Mouse (Mus musculus) hindbrain, embryonic 10.5 days (tissue): ENCODE results near the gene Psma5. TPM values are rescaled to one million over a fixed set of nuclear protein-coding genes. Genes with fewer than 3 reads are reported as not detected.

Experiments used
- DNase-seq: peaks from one replicate; pipeline ENCODE4 v3.0.0-alpha.2; 2017; ENCODE audit warnings: low spot score
- H3K27ac ChIP-seq: fragments of 300-500 bp; sonication (generic); 2 replicates; pipeline ENCODE4 v1.5.1; 2016; ENCODE audit warnings: mild to moderate bottlenecking, moderate library complexity
- H3K27me3 ChIP-seq: fragments of 300-500 bp; sonication (generic); 2 replicates; pipeline ENCODE4 v1.6.1; 2016; ENCODE audit warnings: mild to moderate bottlenecking; ENCODE audit not compliant: poor library complexity, insufficient read depth, severe bottlenecking
- H3K36me3 ChIP-seq: fragments of 300-500 bp; sonication (generic); 2 replicates; pipeline ENCODE4 v1.6.1; 2016; ENCODE audit warnings: mild to moderate bottlenecking, moderate library complexity
- H3K4me1 ChIP-seq: fragments of 300-500 bp; sonication (generic); replicated peaks from 2 replicates; pipeline ENCODE4 v1.6.1; 2016; ENCODE audit warnings: mild to moderate bottlenecking
- H3K4me3 ChIP-seq: fragments of 300-500 bp; sonication (generic); 2 replicates; pipeline ENCODE4 v1.5.1; 2016; ENCODE audit warnings: mild to moderate bottlenecking, moderate library complexity
- H3K9me3 ChIP-seq: fragments of 300-500 bp; sonication (generic); 2 replicates; pipeline ENCODE4 v1.6.1; 2016; ENCODE audit warnings: mild to moderate bottlenecking, moderate library complexity
- WGBS: fragments of 180-500 bp; shearing (Covaris S2); methylation state at CpG from one replicate; pipeline ENCODE4 v1.1.7; 2016; 5-methylcytosine and 5-hydroxymethylcytosine counted together
- polyA plus RNA-seq: library from polyadenylated mRNA; unstranded; fragments of >200 nt; fragmentation: Nextera tagmentation; extraction: Ambion mirVana; gene quantifications from 2 replicates; pipeline ENCODE4 v1.2.1, GENCODE M21; 2016

The Psma5 gene
- 296 and 335 TPM in 2 replicates for polyA plus RNA-seq

GRCm38 (mm10) chr3:108256719-108257637 lies at the start of gene Psma5:
Gene Psma5, plus strand, starts transcription at chr3:108256926.
- Histone ChIP-seq H3K27ac (peak within 1 kb of the TSS; percentile 85), H3K36me3 (peaks cover 3% of the 10 kb centered on the region), H3K27me3 (no peaks in the 10 kb centered on the region), H3K4me3 (peak within 1 kb of the TSS; percentile 97), H3K4me1 (peaks cover 32% of the 10 kb centered on the region), H3K9me3 (no peaks in the 10 kb centered on the region)
- DNase-seq, result peak; percentile 97
- WGBS, result under 1% methylated on average over 79 of the region's 79 CpGs

GRCm38 (mm10) chr3:108209001-108209400 lies 47.7 kb upstream of the Psma5 start:
- Histone ChIP-seq H3K9me3 (no peaks in the 10 kb centered on the region), H3K36me3 (peaks cover 45% of the 10 kb centered on the region), H3K4me1 (peaks cover 31% of the 10 kb centered on the region), H3K27me3 (no peaks in the 10 kb centered on the region), H3K4me3 (peak overlapping the region; percentile 76), H3K27ac (peak overlapping the region; percentile 99)
- WGBS, result 74% methylated on average over 3 of the region's 3 CpGs
- DNase-seq, result no peak

GRCm38 (mm10) chr3:108209536-108209935 lies 47.2 kb upstream of the Psma5 start:
- DNase-seq, result no peak

GRCm38 (mm10) chr3:108209946-108210770 lies 46.6 kb upstream of the Psma5 start:
- under 1% methylated on average over 72 of the region's 72 CpGs for WGBS
- Histone ChIP-seq H3K27ac (peak overlapping the region; percentile 99), H3K27me3 (no peaks in the 10 kb centered on the region), H3K36me3 (peaks cover 34% of the 10 kb centered on the region), H3K4me1 (peaks cover 31% of the 10 kb centered on the region), H3K4me3 (peak overlapping the region; percentile 76), H3K9me3 (no peaks in the 10 kb centered on the region)
- DNase-seq, result peak; percentile 95

More at GRCm38 (mm10) chr3:108209536-108209935, 47.2 kb upstream of the Psma5 start:
- H3K27ac ChIP-seq, result peak overlapping the region; percentile 99
- no peaks in the 10 kb centered on the region for H3K27me3 ChIP-seq
- H3K9me3 ChIP-seq, result no peaks in the 10 kb centered on the region
- H3K4me1 ChIP-seq, result peaks cover 31% of the 10 kb centered on the region
- peak overlapping the region; percentile 76 for H3K4me3 ChIP-seq
- peaks cover 40% of the 10 kb centered on the region for H3K36me3 ChIP-seq
- 11% methylated on average over 8 of the region's 8 CpGs for WGBS

GRCm38 (mm10) chr3:108210771-108211139 lies 46.0 kb upstream of the Psma5 start, which contains the start of gene Atxn7l2:
Gene Atxn7l2, minus strand, starts transcription at chr3:108210934.
- no peak for DNase-seq
- Histone ChIP-seq H3K9me3 (no peaks in the 10 kb centered on the region), H3K36me3 (peaks cover 28% of the 10 kb centered on the region), H3K4me1 (peaks cover 31% of the 10 kb centered on the region), H3K4me3 (peak within 1 kb of the TSS; percentile 76), H3K27me3 (no peaks in the 10 kb centered on the region), H3K27ac (peak within 1 kb of the TSS; percentile 99)
- WGBS, result 0% methylated on average over 14 of the region's 14 CpGs

GRCm38 (mm10) chr3:108211845-108212244 lies 44.9 kb upstream of the Psma5 start:
- Histone ChIP-seq H3K9me3 (no peaks in the 10 kb centered on the region), H3K4me1 (peaks cover 31% of the 10 kb centered on the region), H3K27me3 (no peaks in the 10 kb centered on the region), H3K36me3 (peaks cover 17% of the 10 kb centered on the region), H3K27ac (0 out of 2 replicates have a peak overlapping the region, but pooled peaks have one; percentile 99), H3K4me3 (0 out of 2 replicates have a peak overlapping the region, but pooled peaks have one; percentile 76)
- DNase-seq, result no peak
- 87% methylated on average over 6 of the region's 6 CpGs for WGBS

- peaks cover 12% of the 10 kb centered on the region for H3K36me3 ChIP-seq
- DNase-seq, result no peak
- H3K9me3 ChIP-seq, result no peaks in the 10 kb centered on the region
- no peaks in the 10 kb centered on the region for H3K27me3 ChIP-seq
- no peak overlapping the region for H3K4me3 ChIP-seq
- H3K4me1 ChIP-seq, result peaks cover 31% of the 10 kb centered on the region
- H3K27ac ChIP-seq, result no peak overlapping the region
- 88% methylated on average over 8 of the region's 8 CpGs for WGBS
These were observed 44.3 kb upstream of the Psma5 start for GRCm38 (mm10) chr3:108212406-108212805.

GRCm38 (mm10) chr3:108214734-108215133 lies 42.0 kb upstream of the Psma5 start:
- Histone ChIP-seq H3K27ac (no peak overlapping the region), H3K4me1 (peaks cover 13% of the 10 kb centered on the region), H3K9me3 (no peaks in the 10 kb centered on the region), H3K27me3 (no peaks in the 10 kb centered on the region), H3K36me3 (no peaks in the 10 kb centered on the region), H3K4me3 (no peak overlapping the region)
- DNase-seq, result no peak
- 20% methylated on average over 5 of the region's 5 CpGs for WGBS

- DNase-seq, result no peak
- Histone ChIP-seq H3K27me3 (peaks cover 37% of the 10 kb centered on the region), H3K36me3 (no peaks in the 10 kb centered on the region), H3K9me3 (no peaks in the 10 kb centered on the region), H3K4me3 (no peak overlapping the region), H3K4me1 (peaks cover 2% of the 10 kb centered on the region; the same call in 1 of the 2 replicates), H3K27ac (no peak overlapping the region)
- 87% methylated on average over 3 of the region's 3 CpGs for WGBS
These were observed 36.1 kb upstream of the Psma5 start for GRCm38 (mm10) chr3:108220661-108221060.

- 2% methylated on average over 67 of the region's 67 CpGs for WGBS
- H3K4me3 ChIP-seq, result peak overlapping the region; percentile 56
- H3K36me3 ChIP-seq, result no peaks in the 10 kb centered on the region
- H3K27ac ChIP-seq, result peak overlapping the region; percentile 82
- peak; percentile 50 for DNase-seq
- no peaks in the 10 kb centered on the region for H3K9me3 ChIP-seq
- peaks cover 17% of the 10 kb centered on the region for H3K4me1 ChIP-seq
- peaks cover 64% of the 10 kb centered on the region for H3K27me3 ChIP-seq
These were observed 30.8 kb upstream of the Psma5 start for GRCm38 (mm10) chr3:108225711-108226557.

GRCm38 (mm10) chr3:108226558-108227350 lies 30.0 kb upstream of the Psma5 start, which contains the start of gene Sypl2:
Gene Sypl2, minus strand, starts transcription at chr3:108226648.
- 3% methylated on average over 44 of the region's 44 CpGs for WGBS
- Histone ChIP-seq H3K27ac (peak within 1 kb of the TSS; percentile 82), H3K9me3 (no peaks in the 10 kb centered on the region), H3K27me3 (peaks cover 64% of the 10 kb centered on the region), H3K4me1 (peaks cover 17% of the 10 kb centered on the region), H3K4me3 (peak within 1 kb of the TSS; percentile 56), H3K36me3 (no peaks in the 10 kb centered on the region)
- peak; percentile 69 for DNase-seq
